In the genomic region with DNA sequence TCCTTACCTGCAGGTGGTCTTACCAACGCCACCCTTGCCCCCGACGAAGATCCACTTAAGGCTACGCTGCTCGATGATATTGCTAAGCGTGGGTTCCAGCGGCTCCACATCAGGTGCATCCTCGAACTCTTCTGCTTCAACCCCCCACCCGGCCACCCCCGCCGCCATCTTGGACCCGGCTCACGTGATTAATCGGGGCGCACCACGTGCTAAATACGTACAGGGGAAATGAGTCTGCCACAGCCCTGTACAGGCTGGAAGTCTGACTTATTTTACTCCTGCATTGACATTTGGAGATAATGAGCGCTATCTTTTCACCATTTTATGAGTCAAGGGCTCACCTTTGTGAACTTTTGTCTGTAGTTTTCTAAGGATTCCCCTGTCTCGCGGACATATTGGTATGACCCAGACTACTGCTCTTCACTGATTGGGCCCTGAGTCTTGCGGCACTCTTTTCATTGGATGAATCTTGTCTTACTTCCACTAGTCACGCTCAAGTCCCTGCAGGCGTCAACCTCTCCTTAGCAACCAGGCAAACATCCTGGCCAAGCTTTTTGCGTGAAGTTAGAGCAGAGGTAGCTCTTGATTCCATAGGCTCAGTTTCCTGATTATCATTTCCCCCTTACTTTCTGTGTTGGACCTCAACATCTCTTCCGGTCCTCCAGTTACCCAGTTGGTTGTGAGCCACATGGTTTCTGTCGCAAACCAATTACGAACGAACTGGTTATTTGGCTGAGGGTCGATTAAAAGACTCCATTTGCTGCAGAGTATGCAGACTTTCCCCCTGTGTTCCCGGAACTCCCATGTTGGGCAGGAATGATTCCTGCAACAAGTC, we compare ENCODE assay signal across 1 mouse cellular context.
A peak's percentile ranks its signal among the peaks of the same experiment; 100 is the strongest.
TF ChIP-seq lines count a peak whose summit lies in the region.

A gene (minus strand): TSS at position 184 of the 835 bp plus-strand sequence.

TF ChIP-seq in MEL, 35 proteins besides CTCF, POLR2A, EP300 and RAD21 (continued from another document):
- TF ChIP-seq NELFE (IDR thresholded peaks at IDR 0.05; ENCODE audit: low read depth, low read length) (peak; percentile 76), E2F4 (IDR thresholded peaks at IDR 0.05; ENCODE audit: borderline replicate concordance, low read depth, low read length) (no peak)
